Mouse (Mus musculus) heart, adult 2 months (tissue): ENCODE measurements around the gene Sh3bp4.
A peak's percentile ranks its signal among the peaks of the same experiment; 100 is the strongest.

ENCODE experiments used
- CTCF ChIP-seq: fragments of 200-600 bp; IDR thresholded peaks from 2 replicates; pipeline ENCODE4 v1.8.1; 2022; ENCODE audit warnings: antibody characterized with exemption, mild to moderate bottlenecking, moderate library complexity
- EP300 ChIP-seq: fragments of 200-500 bp; IDR thresholded peaks from 2 replicates; pipeline ENCODE4 v1.6.1; 2011; ENCODE audit warnings: low read depth, low read length, control low read depth; ENCODE audit not compliant: insufficient read depth
- POLR2A ChIP-seq: fragments of 200-500 bp; IDR thresholded peaks from 2 replicates; pipeline ENCODE4 v1.6.1; 2011; ENCODE audit warnings: mild to moderate bottlenecking, low read depth, low read length, control low read depth; ENCODE audit not compliant: insufficient read depth

DNA sequence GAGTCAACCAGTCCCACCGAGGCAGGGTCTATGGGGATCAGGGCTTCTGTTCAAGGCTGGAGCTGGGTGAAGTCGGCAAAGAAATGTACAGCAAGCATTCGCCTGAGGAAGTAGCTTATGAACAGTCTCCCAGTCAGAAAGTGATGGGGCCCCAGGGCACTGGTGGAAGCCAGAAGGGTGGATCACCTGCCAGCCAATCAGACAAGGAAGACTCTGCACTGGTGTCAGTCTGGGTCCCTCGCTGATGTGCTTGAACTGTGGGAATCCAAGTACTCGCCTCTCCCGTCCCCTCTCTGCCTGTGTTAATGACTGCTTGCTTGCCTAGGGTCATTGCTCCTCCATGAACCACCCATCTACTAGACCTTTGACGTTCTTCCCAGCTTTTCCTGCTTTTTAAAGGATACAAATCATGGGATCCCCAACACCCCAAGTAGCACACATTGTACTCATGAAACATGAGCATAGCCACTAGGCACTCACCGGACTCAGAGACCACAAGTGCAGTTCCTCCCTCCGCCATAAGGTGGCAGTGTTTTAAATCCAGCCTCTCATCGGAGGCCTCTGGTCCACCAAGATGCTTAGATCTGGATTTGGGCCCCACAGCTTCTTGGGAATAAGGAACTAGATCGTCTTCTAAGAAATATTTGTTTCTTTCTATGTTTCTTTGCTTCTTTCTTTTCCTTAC lies 122.5 kb downstream of the Sh3bp4 start:
- peak; percentile 90 for TF ChIP-seq CTCF
- TF ChIP-seq EP300 = no peak
- no peak for TF ChIP-seq POLR2A
